Mouse (Mus musculus): Measurements from ENCODE around the gene Sgms1.
A peak's percentile ranks its signal among the peaks of the same experiment; 100 is the strongest.

Gene Sgms1

GRCm38 (mm10) chr19:32179514-32179913 is 210.0 kb downstream of the Sgms1 start:
- DNase-seq (ENCODE audit: low spot score): no peak

DNA sequence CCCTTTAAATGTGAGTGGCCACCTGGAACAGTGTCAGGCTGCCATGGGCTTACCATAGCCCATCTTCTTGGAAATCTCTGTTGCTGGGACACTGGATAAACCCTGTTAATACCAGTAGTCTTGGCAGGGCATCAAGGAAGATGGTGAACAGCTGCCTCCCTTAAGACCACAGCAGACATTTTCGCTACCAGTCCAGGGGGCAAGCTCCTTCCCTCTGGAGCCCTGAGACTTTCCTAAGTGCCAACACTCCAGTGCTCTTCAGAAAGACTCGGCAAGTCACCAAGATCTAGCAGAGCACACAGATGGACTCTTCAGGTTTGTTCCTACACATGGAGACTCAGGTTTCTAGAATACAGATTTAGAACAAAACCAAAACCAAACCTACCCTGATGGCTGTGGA is 211.4 kb downstream of the Sgms1 start:
- no peak for DNase-seq (ENCODE audit: low spot score)

- no peak for DNase-seq (ENCODE audit: low spot score)
Measured at GRCm38 (mm10) chr19:32176458-32176857, 213.1 kb downstream of the Sgms1 start.

- DNase-seq (ENCODE audit: low spot score): no peak
Measured at GRCm38 (mm10) chr19:32175991-32176390, 213.5 kb downstream of the Sgms1 start.

GRCm38 (mm10) chr19:32175013-32175412 is 214.5 kb downstream of the Sgms1 start:
- DNase-seq (ENCODE audit: low spot score): no peak

DNA sequence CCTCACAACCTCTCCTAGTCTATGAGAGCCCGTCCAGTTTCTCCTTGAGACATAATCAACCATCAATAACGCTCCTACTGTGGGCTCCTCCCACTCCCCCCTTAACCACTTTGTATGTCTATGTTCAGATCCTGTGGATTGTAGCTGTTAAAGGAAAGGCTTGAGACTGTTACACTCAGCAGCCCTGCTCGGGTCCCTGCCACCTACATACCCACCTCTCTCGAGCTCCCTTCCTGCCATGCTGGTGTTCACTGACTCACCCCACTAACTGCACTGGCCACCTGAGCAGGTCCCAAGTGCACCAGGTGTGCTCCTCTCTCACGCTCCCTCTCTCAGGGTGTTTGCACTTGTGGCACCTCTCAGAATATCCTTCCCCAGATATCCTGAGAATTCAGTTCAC is 215.0 kb downstream of the Sgms1 start:
- no peak for DNase-seq (ENCODE audit: low spot score)

GRCm38 (mm10) chr19:32173522-32174184 is 215.9 kb downstream of the Sgms1 start:
- DNase-seq (ENCODE audit: low spot score): no peak

GRCm38 (mm10) chr19:32172511-32172981 is 217.0 kb downstream of the Sgms1 start:
- no peak for DNase-seq (ENCODE audit: low spot score)

DNA sequence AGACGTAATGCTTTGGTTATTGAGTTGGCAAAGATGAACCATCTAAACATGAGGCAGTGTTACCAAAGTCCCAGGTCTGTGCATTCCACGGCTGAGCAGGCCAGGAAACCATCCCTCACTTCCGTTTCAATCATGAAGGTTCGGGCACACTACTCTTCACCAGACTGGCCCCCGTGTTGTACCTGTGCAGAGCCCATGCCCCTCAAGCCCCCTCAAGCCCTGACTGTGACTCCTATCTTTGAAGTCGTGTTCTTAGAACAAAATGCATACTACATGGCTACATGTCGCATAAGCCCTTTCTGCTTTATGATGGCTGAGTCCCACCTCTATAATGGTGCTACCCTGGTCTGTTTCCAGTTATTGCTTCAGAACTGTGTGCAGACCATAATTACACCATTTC is 217.5 kb downstream of the Sgms1 start:
- no peak for DNase-seq (ENCODE audit: low spot score)

DNA sequence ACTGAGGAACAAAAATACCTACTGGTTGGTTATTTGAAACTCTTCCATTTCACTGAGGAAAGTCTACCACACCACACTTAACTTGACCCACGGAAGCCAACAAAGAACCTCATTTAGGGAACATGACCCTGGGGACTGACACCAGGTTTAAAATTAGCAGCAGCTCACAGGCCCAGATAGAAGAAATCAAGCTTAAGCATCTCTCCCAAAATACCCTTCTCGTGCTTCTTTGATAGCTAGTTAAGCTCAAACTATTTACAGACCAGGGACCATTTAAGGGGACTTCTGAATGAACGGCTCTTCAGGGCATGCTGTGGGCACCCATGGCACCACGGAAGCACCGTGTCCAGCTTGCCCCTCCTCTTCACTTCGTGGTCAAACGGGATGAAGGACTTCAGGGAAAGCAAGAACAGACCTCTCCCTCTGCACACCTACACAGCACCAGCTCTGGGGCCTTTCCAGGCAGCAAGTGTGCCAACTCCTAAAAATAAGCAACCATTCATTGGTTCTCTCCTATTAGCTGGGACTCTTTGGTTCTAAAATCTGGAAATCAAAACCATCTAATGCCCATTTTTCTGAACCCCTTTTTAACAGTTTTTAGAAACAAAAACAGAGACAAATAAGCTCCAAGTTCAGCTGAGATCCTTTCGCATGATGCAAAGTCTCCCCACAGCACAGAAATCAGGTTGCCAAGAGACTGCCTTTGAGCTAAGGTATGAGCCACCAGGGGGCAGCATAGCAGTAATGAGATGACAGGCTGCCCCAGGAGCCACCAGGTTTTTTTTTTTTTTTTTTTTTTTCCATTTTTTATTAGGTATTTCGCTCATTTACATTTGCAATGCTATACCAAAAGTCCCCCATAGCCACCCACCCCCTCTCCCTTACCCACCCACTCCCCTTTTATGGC is 219.6 kb downstream of the Sgms1 start:
- DNase-seq (ENCODE audit: low spot score): peak; percentile 68

DNA sequence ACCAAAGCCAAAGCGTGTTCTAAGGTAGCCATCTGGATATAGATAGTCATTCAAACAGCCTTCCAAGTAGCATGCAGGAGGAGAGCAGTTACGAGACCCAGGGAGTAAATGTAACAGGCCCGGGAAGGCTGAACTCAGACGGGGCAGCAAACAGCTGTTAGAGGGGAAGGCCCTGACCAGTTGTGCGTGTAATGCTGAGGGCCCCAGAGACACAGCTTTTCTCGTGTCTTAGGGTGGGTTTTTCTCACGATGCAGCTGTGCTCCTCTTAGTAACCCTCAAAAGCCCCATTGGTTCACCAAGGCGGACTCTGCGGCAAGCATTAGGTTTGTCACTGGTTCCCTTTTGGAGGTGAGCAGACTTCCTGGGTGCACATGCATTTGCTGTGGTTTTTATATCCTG is 221.5 kb downstream of the Sgms1 start:
- DNase-seq (ENCODE audit: low spot score): no peak

DNA sequence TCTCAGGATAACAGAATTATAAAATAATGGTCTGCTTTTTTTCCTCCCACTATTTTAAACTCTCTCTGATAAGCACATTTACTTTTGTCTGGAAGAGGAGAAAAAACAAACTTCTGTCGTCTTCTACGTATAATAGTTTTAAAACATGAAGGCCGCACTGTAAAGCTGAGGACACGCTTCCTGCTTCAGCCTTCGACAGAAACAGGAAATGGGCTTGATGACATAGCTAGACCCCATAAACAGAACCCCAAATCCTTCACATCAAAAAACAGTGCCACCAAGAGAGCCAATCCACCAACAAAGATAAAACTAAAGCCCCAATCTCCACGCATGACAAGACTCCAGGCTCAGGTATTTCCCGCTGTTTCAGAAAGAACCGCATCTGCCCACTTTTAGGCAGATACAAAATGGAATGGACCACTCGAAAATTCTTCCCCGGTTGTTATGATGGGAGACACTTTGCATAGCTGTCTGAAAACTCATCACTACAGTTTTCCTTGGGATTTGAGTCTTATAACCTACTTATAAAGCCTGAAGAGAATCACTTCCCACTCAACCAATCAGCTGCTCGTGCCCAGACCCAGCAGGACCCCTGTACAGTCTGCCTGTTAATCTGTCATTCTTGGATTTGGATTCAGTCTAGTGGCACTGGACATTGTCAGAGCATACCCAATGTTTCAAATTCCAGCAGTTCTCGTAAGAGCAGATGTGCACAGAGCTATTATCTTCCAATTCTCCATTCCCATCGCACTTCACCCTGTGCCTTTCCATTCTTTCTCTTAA is 222.5 kb downstream of the Sgms1 start:
- no peak for DNase-seq (ENCODE audit: low spot score)

GRCm38 (mm10) chr19:32165711-32166110 is 223.8 kb downstream of the Sgms1 start:
- no peak for DNase-seq (ENCODE audit: low spot score)

DNA sequence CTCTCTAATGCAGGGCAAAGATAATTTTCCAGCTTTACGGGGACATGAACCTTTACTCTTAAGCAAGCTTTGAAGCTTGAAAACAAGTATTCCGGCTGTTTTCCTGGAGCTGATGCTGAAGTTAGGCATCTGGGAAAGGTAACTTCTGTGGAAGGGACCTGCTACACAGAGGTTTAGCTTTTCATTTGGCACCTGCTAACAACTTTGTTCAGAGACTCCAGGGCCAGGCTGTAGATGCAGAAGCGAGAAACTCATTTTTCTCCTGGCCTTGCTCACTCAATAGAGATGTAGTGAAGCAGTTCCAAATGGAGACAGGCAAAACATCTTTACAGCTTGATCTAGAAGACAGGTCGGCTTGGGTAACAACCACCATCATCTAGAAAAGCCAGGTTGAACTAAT is 225.4 kb downstream of the Sgms1 start:
- no peak for DNase-seq (ENCODE audit: low spot score)

- DNase-seq (ENCODE audit: low spot score): no peak
Measured at GRCm38 (mm10) chr19:32159944-32160343, 229.6 kb downstream of the Sgms1 start.

GRCm38 (mm10) chr19:32159168-32159567 is 230.3 kb downstream of the Sgms1 start:
- DNase-seq (ENCODE audit: low spot score): no peak

GRCm38 (mm10) chr19:32157045-32157444 is 232.5 kb downstream of the Sgms1 start:
- no peak for DNase-seq (ENCODE audit: low spot score)

GRCm38 (mm10) chr19:32152529-32152928 is 237.0 kb downstream of the Sgms1 start:
- no peak for DNase-seq (ENCODE audit: low spot score)

DNA sequence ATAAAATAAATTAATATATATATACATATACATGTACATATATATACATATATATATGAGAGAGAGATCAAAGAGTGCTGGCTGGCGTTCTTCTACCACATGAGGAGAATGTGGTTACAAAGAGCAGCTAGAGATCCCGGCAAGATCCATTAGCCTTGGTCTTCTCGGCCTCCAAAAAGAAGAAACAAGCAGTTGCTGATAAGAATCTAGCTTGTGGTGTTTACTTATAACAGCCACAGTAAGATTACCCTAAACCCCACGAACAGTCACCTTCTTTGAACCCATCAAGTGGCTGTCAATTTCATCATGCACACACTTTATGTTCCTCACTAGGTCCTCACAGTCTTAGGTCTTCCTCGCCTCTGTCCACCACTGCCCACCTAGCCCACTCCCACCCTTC is 240.8 kb downstream of the Sgms1 start:
- DNase-seq (ENCODE audit: low spot score): no peak

GRCm38 (mm10) chr19:32142383-32142782 is 247.1 kb downstream of the Sgms1 start:
- no peak for DNase-seq (ENCODE audit: low spot score)

- no peak for DNase-seq (ENCODE audit: low spot score)
Measured at GRCm38 (mm10) chr19:32138361-32139088, 251.0 kb downstream of the Sgms1 start.

- DNase-seq (ENCODE audit: low spot score): no peak
Measured at GRCm38 (mm10) chr19:32137904-32138303, 251.6 kb downstream of the Sgms1 start.

Measured in ovary, postnatal 36 days (tissue).